Mouse (Mus musculus): ENCODE measurements at regions not wholly inside any gene's neighbourhood (a gene's known extent, or its start where the extent isn't known, plus 50 kb on each side); places are given as distances from the start of the nearest gene placed in this dataset.
A peak's percentile ranks its signal among the peaks of the same experiment; 100 is the strongest.

GRCm38 (mm10) chr12:110378302-110378701, 68.6 kb upstream of the Ppp2r5c start:
- Histone ChIP-seq H3K9me3 (ENCODE audit: control insufficient read depth, low read length) (no peaks in the 10 kb centered on the region), H3K4me2 (replicated peaks; ENCODE audit: low read depth, low read length, severe bottlenecking) (no peak overlapping the region), H3K9ac (ENCODE audit: low read depth, low read length, severe bottlenecking) (no peak overlapping the region), H3K27me3 (ENCODE audit: control insufficient read depth, insufficient read depth, low read length) (peaks cover 24% of the 10 kb centered on the region), H3K27ac (replicated peaks; ENCODE audit: low read depth, low read length) (no peak overlapping the region), H3K4me3 (replicated peaks; ENCODE audit: low read length) (no peak overlapping the region), H3K4me1 (ENCODE audit: control insufficient read depth, insufficient read depth, low read length) (no peaks in the 10 kb centered on the region), H3K36me3 (ENCODE audit: control insufficient read depth, insufficient read depth, low read length) (no peaks in the 10 kb centered on the region)
- WGBS: 66% methylated on average over 5 of the region's 5 CpGs
- DNase-seq (ENCODE audit: low spot score) (no peak), ATAC-seq (ENCODE audit: low FRiP score, low read depth) (no peak)
- TF ChIP-seq POLR2A (IDR thresholded peaks at IDR 0.05; ENCODE audit: borderline replicate concordance, extremely low read depth, insufficient read depth, insufficient read length): no peak

- Histone ChIP-seq H3K9ac (ENCODE audit: low read depth, low read length, severe bottlenecking) (no peak overlapping the region), H3K36me3 (ENCODE audit: control insufficient read depth, insufficient read depth, low read length) (no peaks in the 10 kb centered on the region), H3K4me2 (replicated peaks; ENCODE audit: low read depth, low read length, severe bottlenecking) (no peak overlapping the region), H3K4me3 (replicated peaks; ENCODE audit: low read length) (no peak overlapping the region), H3K27ac (replicated peaks; ENCODE audit: low read depth, low read length) (no peak overlapping the region), H3K27me3 (ENCODE audit: control insufficient read depth, insufficient read depth, low read length) (peaks cover 12% of the 10 kb centered on the region), H3K4me1 (ENCODE audit: control insufficient read depth, insufficient read depth, low read length) (no peaks in the 10 kb centered on the region), H3K9me3 (ENCODE audit: control insufficient read depth, low read length) (no peaks in the 10 kb centered on the region)
- no peak for TF ChIP-seq POLR2A (IDR thresholded peaks at IDR 0.05; ENCODE audit: borderline replicate concordance, extremely low read depth, insufficient read depth, insufficient read length)
- WGBS: 59% methylated on average over 12 of the region's 12 CpGs
- DNase-seq (ENCODE audit: low spot score): no peak
- no peak for ATAC-seq (ENCODE audit: low FRiP score, low read depth)
Measured at GRCm38 (mm10) chr12:110379721-110380120, 67.2 kb upstream of the Ppp2r5c start.

- Histone ChIP-seq H3K4me3 (replicated peaks; ENCODE audit: low read length) (no peak overlapping the region), H3K4me2 (replicated peaks; ENCODE audit: low read depth, low read length, severe bottlenecking) (no peak overlapping the region), H3K9ac (ENCODE audit: low read depth, low read length, severe bottlenecking) (no peak overlapping the region), H3K4me1 (ENCODE audit: control insufficient read depth, insufficient read depth, low read length) (no peaks in the 10 kb centered on the region), H3K27me3 (ENCODE audit: control insufficient read depth, insufficient read depth, low read length) (peaks cover 2% of the 10 kb centered on the region; the same call in 1 of the 2 replicates), H3K9me3 (ENCODE audit: control insufficient read depth, low read length) (no peaks in the 10 kb centered on the region), H3K36me3 (ENCODE audit: control insufficient read depth, insufficient read depth, low read length) (no peaks in the 10 kb centered on the region), H3K27ac (replicated peaks; ENCODE audit: low read depth, low read length) (no peak overlapping the region)
- TF ChIP-seq POLR2A (IDR thresholded peaks at IDR 0.05; ENCODE audit: borderline replicate concordance, extremely low read depth, insufficient read depth, insufficient read length): no peak
- no peak for ATAC-seq (ENCODE audit: low FRiP score, low read depth)
- WGBS: 47% methylated on average over 25 of the region's 25 CpGs
- DNase-seq (ENCODE audit: low spot score): peak; percentile 42
Measured at GRCm38 (mm10) chr12:110380831-110381750, 65.8 kb upstream of the Ppp2r5c start.

GRCm38 (mm10) chr12:110385031-110385430, 61.9 kb upstream of the Ppp2r5c start:
- H3K9me3 ChIP-seq (ENCODE audit: control insufficient read depth, low read length): no peaks in the 10 kb centered on the region
- WGBS: 64% methylated on average over 20 of the region's 20 CpGs

GRCm38 (mm10) chr12:110385801-110386599, 60.9 kb upstream of the Ppp2r5c start:
- 84% methylated on average over 20 of the region's 20 CpGs for WGBS

More at GRCm38 (mm10) chr12:110385031-110385430, 61.9 kb upstream of the Ppp2r5c start:
- no peaks in the 10 kb centered on the region for H3K27me3 ChIP-seq (ENCODE audit: control insufficient read depth, insufficient read depth, low read length)
- H3K4me1 ChIP-seq (ENCODE audit: control insufficient read depth, insufficient read depth, low read length): no peaks in the 10 kb centered on the region
- no peaks in the 10 kb centered on the region for H3K36me3 ChIP-seq (ENCODE audit: control insufficient read depth, insufficient read depth, low read length)
- no peak for TF ChIP-seq POLR2A (IDR thresholded peaks at IDR 0.05; ENCODE audit: borderline replicate concordance, extremely low read depth, insufficient read depth, insufficient read length)
- no peak overlapping the region for H3K27ac ChIP-seq (replicated peaks; ENCODE audit: low read depth, low read length)
- H3K4me3 ChIP-seq (replicated peaks; ENCODE audit: low read length): no peak overlapping the region
- H3K4me2 ChIP-seq (replicated peaks; ENCODE audit: low read depth, low read length, severe bottlenecking): no peak overlapping the region
- ATAC-seq (ENCODE audit: low FRiP score, low read depth) (no peak), DNase-seq (ENCODE audit: low spot score) (no peak)
- H3K9ac ChIP-seq (ENCODE audit: low read depth, low read length, severe bottlenecking): no peak overlapping the region

More at GRCm38 (mm10) chr12:110385801-110386599, 60.9 kb upstream of the Ppp2r5c start:
- Histone ChIP-seq H3K4me3 (replicated peaks; ENCODE audit: low read length) (no peak overlapping the region), H3K9ac (ENCODE audit: low read depth, low read length, severe bottlenecking) (no peak overlapping the region), H3K27ac (replicated peaks; ENCODE audit: low read depth, low read length) (no peak overlapping the region), H3K36me3 (ENCODE audit: control insufficient read depth, insufficient read depth, low read length) (no peaks in the 10 kb centered on the region), H3K4me2 (replicated peaks; ENCODE audit: low read depth, low read length, severe bottlenecking) (no peak overlapping the region), H3K9me3 (ENCODE audit: control insufficient read depth, low read length) (no peaks in the 10 kb centered on the region), H3K4me1 (ENCODE audit: control insufficient read depth, insufficient read depth, low read length) (no peaks in the 10 kb centered on the region), H3K27me3 (ENCODE audit: control insufficient read depth, insufficient read depth, low read length) (no peaks in the 10 kb centered on the region)
- DNase-seq (ENCODE audit: low spot score): no peak
- no peak for TF ChIP-seq POLR2A (IDR thresholded peaks at IDR 0.05; ENCODE audit: borderline replicate concordance, extremely low read depth, insufficient read depth, insufficient read length)
- ATAC-seq (ENCODE audit: low FRiP score, low read depth): no peak

Measured in limb, embryonic 14.5 days (tissue).